Mouse (Mus musculus) ovary, postnatal 10 days (tissue): ENCODE data around the gene Rpl36-ps4.
"Not testable (repeated sequence)": the region's sequence is repeated elsewhere in the genome, so short reads cannot be mapped to it uniquely, and the experiment has no call there.

Experiments
- DNase-seq: peaks from one replicate; pipeline ENCODE4 v3.0.0; 2022; ENCODE audit warnings: low spot score

Rpl36-ps4 gene

DNA sequence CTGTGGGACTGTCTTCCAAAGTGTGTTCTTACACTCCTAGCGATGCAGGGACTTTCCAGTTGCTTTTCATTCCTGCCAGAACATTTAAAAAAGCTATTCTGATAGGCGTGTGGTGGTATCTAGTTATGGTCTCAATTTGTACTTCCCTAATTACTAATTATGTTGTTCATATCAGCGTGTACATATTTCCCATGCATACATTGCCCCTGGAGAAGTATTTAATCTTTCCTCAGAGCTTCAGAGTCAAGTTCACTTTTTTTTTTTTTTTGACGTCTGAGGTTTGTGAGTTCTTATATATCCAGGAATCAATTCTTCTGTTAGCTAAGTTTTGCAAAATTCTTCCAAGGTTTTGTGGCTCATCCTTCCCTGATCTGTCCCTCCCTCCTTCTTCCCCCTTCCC, 15.4 kb downstream of the Rpl36-ps4 start:
- no peak for DNase-seq

DNA sequence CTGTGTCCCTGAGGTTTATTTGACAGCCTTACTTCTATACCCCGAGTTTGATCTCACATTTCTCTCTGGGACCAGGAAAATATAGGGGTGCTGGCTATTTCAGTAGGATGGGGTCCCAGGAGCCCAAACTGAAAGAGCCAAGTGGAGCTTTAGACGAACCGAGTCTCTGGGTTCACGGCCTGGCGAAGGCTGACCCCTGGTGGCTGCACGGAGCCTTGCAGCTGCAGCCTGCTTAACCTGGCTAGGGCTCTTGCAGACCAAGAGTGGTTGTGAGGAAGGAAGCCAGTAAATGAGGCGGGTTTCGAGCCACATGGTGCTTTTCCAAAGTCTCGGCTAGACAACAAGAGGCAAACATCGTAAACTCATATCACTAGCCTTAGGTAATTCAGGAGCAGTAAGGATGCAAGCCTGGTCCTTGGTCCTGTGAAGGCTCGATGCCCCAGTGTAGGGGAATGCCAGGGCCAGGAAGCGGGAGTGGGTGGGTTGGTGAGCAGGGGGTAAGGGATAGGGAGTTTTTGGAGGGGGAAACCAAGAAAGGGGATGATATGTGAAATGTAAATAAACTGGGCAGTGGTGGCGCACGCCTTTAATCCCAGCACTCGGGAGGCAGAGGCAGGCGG, 28.3 kb downstream of the Rpl36-ps4 start:
- peak; percentile 64 for DNase-seq

DNA sequence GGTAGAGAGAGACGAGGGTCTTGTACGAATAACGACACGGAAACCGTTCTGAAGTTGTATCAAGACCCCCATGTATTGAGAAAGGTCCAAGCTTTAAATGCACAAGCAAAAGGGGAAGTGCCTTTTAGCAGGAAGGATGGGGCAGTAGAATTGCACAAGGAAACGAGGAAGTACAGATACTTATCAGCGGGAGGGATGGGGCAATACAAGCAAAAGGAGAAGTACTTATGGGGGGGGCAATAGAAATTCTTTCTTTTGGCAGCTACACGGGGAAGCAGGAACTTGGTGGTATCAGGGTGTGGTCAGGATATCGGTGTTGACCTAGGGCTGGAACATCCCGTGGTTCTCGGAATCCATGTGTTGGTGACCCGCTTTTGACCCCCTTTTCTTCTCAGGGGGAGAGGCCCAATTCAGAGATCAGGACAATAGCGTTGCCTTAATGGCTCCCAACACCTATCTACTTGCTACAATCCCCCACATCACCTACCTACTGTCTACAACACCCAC, 33.9 kb downstream of the Rpl36-ps4 start:
- not testable (repeated sequence) for DNase-seq

DNA sequence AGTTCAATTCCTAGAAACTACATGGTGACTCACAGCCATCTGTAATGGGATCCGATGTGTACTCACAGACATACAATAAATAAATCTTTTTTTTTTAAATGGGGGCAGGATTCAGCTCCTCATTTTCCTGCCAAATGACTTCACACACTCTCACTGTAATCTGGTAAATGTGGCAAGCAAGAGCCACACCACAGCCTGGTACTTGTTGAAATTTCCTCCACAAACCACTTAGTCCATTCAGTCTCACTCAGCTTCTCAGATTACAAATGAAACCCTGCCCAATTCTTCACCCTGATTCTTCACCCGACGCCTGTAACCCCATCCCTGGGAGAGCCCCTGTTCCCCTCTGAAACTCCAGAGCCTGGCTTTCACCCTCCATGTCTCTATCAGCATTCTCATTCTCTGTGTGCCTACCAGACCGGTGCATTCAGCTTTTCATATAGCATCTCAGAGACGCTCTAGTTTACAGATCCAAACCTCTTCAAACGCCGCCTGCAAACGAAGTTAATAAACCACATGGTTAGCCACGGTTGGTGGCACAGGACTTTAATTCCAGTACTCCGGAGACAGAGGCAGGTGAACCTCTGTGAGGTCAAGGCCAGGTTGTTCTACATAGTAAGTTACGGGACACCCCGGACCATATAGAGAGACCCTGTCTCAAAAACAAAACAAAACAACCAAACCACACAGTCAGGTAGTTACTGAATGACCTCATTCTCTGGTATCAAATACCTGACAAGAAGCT, 36.5 kb downstream of the Rpl36-ps4 start:
- DNase-seq = no peak

DNA sequence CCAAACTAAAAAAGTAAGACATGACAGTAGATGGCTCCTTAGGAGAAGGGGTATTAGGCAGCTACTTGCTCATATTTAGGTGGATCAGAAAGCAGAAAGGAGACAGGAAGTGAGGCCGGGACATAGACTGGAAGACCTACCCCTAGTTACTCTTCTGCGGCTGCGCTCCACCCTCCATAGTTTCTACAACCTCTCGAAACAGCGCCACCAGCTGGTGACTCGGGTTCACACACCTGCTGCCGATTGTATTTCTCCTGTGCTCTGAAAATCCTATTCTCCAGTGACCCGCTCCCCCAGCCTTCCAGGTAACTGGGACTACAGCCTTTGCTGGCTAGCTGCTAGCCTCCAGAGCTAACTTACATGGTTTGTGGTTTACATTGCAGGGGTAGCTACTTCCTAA, 37.5 kb downstream of the Rpl36-ps4 start:
- DNase-seq = no peak

DNA sequence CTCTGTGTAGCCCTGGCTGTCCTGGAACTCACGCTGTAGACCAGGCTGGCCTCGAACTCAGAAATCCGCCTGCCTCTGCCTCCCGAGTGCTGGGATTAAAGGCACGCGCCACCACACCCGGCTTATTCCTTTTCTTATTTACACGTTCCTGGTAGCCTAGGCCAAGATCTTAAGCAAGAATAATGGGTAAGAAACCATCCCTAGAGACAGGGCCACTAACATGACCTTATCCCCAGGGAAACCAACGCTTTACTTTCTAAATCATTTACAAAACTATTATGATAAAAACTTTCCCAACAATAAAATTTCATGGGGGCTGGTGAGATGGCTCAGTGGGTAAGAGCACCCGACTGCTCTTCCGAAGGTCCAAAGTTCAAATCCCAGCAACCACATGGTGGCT, 38.6 kb downstream of the Rpl36-ps4 start:
- not testable (repeated sequence) for DNase-seq

DNA sequence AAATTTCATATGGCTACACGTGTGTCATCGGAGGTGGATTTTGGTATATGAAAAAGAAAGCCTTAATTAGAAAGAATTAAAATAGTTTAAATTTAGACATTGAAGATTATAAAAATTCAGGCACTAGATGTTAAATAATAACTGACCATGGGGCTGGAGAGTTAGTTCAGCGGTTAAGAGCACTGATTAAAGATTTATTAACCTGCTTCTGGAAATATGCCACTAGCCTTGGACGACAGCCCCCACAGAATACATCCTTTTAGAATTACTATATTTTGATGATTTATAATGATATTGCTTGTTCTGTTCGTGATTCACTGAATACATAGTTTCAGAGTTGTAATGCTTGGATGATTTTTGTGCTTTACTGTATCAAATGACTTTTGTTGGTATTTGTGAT, 39.2 kb downstream of the Rpl36-ps4 start:
- DNase-seq = not testable (repeated sequence)

DNA sequence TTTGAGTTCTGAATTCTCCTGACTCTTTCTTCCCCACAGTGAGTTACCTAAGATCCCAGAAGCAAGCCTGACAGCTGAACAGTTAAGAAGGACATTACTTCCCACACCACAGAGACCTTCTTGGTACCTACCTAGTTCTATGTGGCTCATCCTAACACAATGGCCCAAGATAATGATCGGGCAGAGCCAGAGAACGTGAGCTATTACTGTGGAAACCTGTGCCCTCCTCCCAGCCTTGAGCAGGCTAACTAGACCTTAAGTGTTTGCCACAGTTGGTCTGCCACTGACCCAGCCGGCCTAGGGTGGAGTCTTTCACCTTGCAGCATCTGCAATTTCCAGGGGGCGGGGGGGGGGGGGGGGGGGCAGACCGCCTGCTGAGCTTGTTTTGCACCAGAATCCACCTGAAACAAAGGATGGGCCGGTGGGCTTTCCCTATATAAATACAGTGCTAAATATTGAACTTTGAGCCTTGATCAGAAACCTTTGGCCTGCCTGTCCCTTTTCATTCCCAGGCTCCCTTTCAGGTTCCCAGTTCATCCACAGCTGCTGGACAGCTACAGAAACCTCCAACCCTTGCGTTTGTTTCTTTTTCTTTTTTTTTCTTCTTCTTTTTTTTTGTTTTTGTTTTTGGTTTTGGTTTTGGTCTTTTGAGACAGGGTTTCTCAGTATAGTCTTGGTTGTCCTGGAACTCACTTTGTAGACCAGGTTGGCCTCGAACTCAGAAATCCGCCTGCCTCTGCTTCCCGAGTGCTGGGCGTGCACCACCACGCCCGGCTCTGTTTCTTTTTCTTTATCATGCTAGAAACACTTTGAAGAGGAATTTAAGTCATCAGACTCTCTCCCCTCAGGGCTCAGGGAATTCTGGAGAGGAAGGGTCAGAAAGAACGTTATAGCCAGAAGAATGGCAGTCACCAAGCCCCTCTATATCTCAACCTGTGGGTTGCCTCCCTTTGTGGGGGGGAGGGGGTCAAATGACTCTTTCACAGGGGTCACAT, 42.6 kb downstream of the Rpl36-ps4 start:
- DNase-seq = no peak

DNA sequence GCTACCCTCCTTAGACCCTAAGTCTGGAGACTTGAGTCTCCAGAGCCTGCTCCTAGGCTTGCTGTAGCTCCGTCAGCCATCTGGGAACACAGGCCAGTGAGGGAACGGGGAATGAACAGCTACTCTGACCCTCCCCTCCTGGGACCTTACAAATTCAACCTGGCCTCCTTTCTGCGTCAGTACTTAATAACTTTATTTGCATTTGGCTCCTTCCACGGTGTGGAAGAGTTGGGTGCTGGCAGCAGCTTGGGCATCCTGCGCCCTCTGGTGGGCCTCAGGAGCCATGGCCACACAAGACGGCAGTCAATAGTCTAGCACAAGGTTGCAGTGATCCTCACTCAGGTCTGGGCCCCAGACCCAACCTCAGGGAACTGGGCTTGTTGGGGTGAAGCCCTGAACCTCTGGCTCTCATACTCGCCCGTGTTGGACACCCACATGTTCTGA, 47.7 kb downstream of the Rpl36-ps4 start:
- DNase-seq = not testable (repeated sequence)
